Mouse (Mus musculus) thymus, adult 2 months (tissue): ENCODE data around the gene Ripor3.

Source experiments
- CTCF ChIP-seq: fragments of 200-500 bp; IDR thresholded peaks from 2 replicates; pipeline ENCODE4 v1.5.1; 2012; ENCODE audit warnings: mild to moderate bottlenecking, control low read depth, low read length, moderate library complexity, borderline replicate concordance; ENCODE audit not compliant: control insufficient read depth, poor library complexity, insufficient read depth; ENCODE audit errors: extremely low read depth
- POLR2A ChIP-seq: fragments of 200-500 bp; IDR thresholded peaks from 2 replicates; pipeline ENCODE4 v1.6.1; 2012; ENCODE audit warnings: mild to moderate bottlenecking, low read length, control low read depth, moderate library complexity; ENCODE audit not compliant: control insufficient read depth, poor library complexity, insufficient read depth; ENCODE audit errors: extremely low read depth

- TF ChIP-seq POLR2A (no peak), CTCF (no peak)
Measured at GRCm38 (mm10) chr2:167938786-167939185, 71.6 kb downstream of the Ripor3 start.
